Mouse (Mus musculus) heart, postnatal 10 days (tissue): ENCODE results near the gene Padi6. TPM values are rescaled to one million over a fixed set of nuclear protein-coding genes. Genes with fewer than 3 reads are reported as not detected.

Experiments used
- DNase-seq, 2 experiments: peaks; one replicate each; pipeline ENCODE4 v3.0.0; 2021
- intact Hi-C: fragments of 180-260 bp; cut with DNase I; formaldehyde crosslinking; loops from one replicate; pipeline ENCODE4 v1.15.1; 2025
- total RNA-seq, 2 experiments: library from RNA; stranded (reverse); gene quantifications; 2 replicates each; pipeline ENCODE4 v1.2.3; 2021

Padi6 gene
- total RNA-seq, 2 experiments from 2014 or later: not detected

DNA sequence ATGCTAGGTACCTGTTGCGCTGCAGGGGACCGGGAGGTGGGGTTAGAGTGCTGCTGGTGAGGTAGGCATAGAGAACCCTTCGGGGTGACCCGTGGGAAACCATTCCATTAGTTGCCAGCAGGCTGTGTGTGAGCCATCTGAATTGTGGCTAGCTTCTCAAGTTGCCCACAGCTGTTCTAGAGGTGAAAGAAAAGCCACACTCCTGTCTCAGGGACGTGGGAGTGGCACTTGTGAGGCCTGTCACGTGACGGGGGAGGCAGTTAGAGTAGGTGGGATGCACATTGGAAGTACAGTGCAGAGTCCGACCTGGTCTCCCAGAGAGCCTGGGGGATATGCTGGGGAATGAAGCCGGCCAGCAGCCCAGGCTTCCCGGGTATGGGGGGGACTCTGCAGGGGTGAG, 32.8 kb downstream of the Padi6 start:
- intact Hi-C loops: no loop called here
- DNase-seq: no peak

DNA sequence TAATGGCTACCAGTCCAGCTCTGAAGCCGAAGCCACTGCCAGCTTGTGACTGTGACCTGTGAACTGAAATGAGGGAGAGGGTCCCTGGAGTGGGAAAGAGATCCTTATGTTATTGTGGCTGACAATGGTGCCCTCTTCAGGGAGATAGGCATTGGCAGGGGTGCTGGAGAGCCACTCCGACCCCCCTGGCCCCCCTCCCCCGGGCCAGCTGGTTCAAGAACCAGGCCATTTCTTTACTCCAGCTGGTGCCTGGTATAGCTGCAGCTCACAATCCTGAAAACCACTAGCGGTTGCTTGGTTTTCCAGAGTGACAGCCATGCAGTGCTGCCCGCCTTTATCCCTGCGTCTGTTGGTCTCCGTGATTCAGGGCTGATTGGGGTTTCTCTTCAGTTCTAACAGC, 33.3 kb downstream of the Padi6 start:
- intact Hi-C loops: no loop called here
- no peak for DNase-seq

DNA sequence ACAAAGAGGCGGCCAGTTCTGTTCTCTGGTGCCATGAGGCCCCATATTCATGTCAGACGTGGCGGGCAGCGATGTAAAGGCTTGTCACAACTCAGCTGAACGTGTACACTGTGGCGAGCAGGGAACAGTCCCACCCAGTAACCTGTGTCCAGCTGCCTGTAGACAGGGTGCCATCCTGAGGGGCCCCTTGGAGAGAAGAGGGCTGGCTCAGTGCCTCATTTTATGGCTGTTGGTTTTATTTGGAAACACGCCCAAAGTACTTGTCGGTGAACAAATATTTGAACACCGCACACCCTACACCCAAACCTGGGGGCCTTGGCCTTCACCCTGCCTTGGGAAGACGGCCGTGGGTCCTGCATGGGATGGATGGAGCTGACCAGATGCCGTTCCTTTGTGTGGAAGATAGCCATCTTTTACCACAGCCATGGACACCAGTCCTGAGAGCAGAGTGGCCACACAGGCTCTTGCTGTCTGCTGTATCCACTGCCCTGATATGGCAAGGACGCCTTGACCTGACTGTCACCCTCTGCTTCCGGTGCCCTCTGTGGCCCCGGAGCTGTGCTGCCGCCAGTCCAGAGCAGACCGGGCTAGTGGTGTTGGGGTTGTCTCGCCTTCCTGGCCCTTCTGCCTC, 34.0 kb downstream of the Padi6 start:
- intact Hi-C loops: no loop called here

DNA sequence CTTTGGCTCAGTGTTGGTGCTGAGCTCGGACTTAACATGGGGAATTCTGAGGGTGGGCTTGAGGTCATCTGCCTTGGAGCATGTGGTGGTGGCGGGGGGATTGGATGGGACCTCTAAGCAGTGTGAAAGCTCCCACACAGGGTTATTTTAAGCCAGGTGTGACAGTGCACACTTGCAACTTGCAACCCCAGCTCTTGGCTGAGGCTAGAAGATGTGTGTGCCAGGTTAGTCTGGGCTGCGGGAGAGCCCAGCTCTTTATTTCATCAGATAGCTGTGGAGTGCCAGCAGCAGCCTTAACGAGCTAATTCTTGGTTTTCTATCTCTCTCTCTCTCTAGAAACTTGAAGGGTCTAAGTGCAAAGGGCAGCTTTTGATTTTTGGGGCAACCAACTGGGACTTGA, 34.8 kb downstream of the Padi6 start:
- intact Hi-C loops: no loop called here
- no peak for DNase-seq

More for the DNA sequence above, 34.0 kb downstream of the Padi6 start:
- no peak for DNase-seq

DNA sequence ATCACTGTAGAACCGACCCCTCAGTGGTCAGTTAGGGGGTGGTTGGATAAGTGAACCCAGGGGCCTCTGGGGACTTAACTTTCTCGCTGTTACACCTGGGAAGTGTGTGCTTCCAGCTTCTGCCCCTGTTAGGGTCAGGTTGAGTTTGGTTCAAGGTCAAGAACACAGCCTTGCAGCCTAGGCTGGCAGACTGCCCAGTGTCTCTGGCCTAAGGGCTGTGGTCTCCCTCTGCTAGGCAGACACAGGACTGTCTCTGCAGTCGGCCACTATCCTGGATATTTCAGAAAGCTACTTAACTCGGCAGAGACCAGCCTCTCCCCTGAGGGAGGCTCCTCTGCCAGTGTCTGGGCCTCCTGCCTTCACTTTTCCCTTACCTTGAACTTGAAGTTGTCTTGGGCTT, 38.3 kb downstream of the Padi6 start:
- intact Hi-C loops: no loop called here

DNA sequence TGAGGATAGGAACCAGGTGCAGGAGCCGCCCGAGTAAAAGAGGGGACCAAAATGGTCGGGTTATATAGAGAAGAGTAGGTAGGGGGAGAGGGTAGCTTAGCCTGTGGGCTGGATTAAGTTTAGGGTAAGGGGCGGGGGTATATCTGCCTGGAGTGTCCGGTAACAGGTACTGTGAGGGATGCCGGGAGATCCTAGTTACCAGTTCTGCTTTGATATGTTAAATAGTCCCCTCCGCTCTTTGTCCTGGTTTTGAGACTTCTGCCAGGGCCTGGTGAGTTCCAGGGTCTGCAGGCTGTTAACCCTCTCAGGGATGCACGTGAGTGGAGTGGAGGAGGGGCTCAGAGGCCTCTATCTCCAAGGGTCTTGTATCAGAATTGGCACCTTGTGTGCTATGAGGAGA, 38.8 kb downstream of the Padi6 start:
- DNase-seq: no peak
- intact Hi-C loops: no loop called here

More for the DNA sequence above, 38.3 kb downstream of the Padi6 start:
- no peak for DNase-seq

DNA sequence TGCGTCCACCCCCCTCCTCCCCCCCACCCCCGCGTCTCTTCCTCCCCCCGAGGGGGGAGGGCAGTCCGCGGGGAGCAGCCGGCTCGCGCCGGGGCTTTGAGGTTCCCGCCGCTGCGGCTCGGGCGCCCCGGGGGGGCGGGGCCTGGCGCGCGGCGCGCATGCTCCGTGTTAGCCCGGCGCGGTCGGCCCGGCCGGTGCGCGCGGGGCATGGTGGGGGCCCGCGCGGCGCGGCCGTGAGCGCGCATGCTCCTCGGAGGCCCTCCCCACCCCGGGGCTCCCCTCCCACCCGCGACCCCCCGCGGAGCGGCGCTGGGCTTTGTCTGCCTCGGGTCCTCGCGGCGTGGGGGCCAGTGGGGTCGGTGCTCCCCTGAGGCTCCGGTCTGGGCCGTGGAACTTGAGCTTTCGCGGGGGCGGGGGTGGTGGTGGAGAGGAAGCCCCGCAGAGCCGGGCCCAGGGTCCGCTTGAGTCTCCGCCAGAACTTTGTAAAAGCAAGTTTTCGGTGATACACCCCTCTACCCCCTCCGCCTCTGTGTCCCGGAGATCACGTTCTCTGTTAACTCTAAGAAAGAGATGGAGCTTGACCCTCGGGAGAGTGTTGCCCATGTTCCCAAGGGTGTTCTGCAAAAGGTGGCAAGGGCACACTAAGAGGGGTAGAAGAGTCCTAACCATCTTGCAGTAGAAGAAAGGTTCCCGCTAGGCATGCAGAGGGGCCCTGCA, 39.7 kb downstream of the Padi6 start:
- intact Hi-C loops: no loop called here
- DNase-seq: peak; percentile 88 to 89

DNA sequence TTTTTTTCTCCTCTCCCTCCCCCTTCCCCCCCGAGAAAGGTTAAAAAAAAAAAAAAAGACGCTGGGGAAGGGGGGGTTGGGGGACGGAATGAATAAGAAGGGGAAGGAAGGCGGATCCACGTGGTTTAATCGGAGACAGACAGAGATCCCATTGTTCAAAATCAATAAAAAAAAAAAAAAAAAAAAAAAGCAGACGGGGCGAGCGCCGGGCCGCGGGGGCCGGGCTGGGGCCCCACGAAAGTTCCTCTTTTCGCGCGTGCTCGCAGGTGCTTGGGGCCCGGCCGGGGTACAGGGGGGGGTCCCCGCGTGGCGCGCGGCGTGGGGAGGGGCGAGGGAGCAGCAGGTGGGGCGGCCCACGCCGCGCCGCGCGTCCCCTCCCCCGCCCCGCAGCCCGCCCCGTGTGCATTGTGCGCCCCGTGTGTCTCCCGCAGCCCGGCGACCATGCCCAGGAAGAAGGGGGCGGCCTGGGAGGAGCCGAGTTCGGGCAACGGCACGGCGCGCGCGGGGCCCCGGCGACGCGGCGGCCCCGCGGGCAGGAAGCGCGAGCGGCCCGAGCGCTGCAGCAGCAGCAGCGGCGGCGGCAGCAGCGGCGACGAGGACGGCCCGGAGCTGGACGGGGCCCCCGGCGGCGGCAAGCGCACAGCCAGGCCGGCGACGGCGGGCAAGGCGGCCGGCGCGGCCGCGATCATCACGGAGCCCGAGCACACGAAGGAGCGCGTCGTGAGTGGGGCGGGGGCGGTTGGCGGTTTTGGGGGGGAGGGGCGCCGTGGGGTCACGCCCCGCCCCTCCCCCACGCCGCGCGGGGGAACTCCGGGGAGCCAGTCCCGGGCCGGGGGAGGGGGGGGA, 40.5 kb downstream of the Padi6 start:
- intact Hi-C loops: loop anchor here (2.0 kb wide), 1 partner anchor 17 kb away; no protein-coding TSS in a partner anchor
- peak; percentile 35 to 41 for DNase-seq

DNA sequence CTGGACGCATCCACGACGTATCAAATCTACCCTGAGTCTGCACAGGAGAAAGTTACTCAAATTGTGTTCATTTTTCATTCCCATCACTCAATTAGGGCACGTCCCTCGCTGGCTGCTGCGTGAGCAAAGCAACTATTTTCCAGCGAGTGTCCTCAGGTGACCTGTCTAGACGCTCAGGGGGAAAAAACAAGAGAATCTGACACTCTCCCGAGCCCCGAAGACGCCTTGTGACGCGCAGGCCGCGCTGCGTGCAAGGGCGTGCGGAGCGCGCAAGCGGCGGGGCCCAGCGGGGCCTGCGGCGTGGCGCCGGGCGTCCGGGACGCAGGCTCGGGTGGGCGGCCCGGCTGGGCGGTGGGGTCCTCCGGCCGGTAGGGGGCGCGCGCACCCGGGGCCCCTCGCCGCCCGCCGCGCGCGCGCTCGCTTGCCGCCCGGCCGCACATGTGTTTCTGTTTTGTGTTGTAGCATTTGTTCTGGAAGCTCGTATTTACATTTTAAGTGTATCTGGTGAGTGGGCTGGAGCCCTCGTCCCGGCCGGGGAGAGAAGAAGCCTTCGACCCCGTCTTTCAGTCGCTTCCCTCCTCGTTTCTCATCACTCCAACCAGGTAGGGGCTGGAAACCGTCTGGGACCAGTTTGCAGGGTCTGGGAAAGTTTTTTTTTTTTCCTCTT, 41.3 kb downstream of the Padi6 start:
- intact Hi-C loops: loop anchor here (2.0 kb wide), 1 partner anchor 16 kb away; no protein-coding TSS in a partner anchor
- peak; percentile 86 to 87 for DNase-seq

DNA sequence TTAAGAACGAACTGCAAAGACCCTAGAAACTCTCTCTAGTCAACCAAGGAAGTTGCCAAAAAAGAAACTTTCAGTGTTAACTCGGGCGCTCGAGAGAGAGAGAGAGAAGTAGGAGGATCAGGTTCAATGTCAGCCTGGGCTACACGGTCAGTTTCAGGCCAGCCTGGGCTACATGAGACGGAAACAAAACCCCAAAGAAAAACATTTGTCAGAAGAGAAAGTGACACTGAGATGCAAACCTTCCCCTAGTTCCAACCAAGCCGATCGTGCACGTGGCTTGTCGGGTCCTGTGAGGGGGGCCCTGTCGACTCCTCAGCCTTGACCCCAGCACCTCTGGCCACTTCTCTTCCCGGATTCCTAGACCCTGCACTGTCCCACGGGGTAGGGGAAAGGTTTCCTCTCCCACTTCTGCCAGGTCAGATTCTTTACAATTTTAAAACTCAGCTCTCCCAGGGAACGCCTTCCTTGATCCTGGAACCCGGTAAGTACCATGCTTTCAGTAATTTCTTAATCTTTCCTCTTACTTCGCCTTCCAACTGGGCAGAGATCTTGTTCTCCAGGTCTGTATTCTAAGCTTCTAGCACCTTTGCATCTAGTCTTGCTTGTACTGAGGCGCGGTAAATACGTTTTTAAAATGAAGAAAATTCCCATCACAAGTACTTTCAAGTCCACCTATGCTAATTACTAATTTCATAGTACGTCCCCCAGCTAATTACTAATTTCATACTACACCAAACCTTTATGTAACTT, 42.0 kb downstream of the Padi6 start, which contains the start of gene Rcc2:
TSS of gene Rcc2 (plus strand) at position 273 of the 750 bp plus-strand sequence.
- DNase-seq: peak in 1 of 2 experiments; percentile 30
- intact Hi-C loops: loop anchor here (2.0 kb wide), 1 partner anchor 16 kb away; no protein-coding TSS in a partner anchor

DNA sequence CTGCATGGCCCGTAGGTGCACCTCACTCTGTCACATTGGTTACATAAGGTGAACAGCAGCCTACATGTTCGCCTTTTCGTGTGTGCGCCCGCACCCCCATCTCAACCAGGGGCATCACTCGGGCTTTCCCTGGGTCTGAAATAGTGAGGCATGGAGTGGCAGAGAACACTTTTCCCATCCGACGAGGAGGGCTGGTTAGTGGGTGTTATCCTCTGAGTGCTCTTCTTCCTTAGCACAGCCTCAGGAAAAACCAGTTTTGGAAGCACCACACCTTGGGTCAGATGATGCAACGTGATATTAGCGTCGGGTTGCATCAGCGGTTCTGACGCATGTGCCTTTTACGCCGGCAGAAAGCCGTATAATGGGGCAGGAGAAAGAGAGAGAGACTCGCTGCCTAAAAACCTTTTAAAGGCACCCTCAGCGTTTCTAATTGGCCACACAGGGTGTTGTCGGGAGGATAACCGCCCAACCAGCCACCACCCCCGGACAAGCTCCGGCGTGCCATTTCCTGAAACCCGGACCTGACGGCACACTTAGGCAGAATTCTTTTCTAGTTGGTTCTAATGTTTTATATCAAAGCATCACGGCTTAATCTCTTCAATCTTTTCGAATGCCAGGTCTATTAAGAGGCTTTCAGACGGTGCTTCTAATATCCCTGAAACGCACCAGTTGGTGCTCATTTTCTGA, 42.9 kb downstream of the Padi6 start:
- peak; percentile 71 to 78 for DNase-seq
- intact Hi-C loops: loop anchor here (2.0 kb wide), 1 partner anchor 15 kb away; no protein-coding TSS in a partner anchor

DNA sequence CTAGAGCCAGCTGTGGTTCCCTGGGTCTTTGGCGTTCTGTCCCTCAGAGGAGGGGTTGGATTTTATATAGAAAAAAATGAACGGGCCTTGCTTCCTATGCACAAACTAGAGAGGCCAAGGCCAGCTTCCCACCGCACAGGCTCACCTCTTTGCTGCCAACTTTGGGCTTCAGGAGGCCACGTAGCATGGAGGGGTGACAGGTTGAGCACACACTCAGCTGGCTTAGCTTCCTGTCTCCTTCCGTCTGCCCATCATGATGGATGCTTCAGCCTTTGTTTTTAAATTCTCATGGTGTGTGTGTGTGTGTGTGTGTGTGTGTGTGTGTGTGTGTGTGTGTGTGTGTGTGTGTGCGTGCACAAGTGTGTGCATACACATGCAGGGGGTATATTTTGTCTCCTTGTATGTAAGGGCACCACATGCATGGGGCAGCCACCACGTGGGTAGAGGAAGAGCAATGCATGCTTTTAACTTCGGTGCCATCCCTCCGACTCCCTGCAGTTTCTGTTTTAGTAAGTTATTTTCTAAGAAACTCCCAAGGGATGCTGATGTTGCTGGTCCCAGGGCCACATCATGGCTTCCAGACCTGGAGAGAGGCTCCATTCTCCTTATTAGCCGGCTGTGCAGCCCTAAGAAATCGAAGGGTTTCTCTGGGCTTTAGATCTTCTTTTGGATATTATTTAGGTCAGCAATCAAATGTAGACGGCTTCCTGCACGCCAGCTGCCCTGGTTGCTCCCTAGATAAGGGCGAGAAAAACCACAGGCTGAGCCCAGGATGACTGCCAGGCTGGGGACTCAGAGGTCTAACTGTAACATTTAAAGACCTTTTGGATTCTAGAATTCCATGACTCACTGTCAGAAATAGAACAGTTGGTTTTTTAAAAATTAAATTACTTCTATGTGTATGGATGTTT, 46.5 kb downstream of the Padi6 start:
- intact Hi-C loops: no loop called here
- no peak for DNase-seq

DNA sequence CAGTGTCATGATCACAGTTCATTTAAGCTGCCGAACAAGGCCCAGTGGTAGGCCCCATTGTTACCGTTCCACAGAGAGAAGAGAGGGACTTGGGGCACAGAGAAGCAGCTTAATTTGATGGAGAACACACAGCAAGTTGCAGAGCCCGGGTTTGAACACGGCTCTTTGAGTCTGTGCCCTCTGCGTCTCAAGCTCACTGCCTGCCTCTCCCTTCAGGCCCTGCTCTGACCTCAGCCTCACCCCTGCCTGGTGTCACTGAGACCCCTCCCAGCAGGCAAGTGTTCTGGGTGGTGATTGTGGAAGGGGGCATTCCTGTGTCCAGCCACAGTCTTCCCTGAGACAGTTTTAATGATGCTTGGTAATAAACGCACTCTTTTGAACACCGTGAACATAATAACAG, 47.3 kb downstream of the Padi6 start:
- no peak for DNase-seq
- intact Hi-C loops: no loop called here

DNA sequence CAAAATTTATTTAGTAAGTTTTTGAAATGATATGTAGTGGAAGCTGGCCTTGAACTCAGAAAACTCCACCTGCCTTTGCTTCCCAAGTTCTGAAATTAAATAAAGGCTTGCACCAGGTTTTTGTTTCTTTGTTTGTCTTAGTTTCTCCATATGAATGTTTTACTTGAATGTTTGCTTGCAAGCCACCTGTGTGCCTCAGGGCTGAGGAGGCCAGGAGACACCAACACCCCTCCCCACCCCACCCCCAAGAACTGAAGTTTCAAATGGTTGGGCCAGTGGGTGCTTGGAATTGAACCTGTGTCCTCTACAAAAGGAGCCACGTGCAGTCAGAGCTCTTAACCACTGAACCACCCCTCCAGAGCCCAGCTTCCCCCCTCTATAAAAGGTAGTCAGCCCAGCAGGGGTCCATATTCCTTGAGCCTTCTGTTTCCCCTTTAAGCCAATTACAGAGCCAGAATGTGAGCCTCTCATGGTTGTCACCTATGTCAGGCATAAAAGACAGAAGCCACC, 47.8 kb downstream of the Padi6 start:
- intact Hi-C loops: no loop called here
- DNase-seq: no peak

DNA sequence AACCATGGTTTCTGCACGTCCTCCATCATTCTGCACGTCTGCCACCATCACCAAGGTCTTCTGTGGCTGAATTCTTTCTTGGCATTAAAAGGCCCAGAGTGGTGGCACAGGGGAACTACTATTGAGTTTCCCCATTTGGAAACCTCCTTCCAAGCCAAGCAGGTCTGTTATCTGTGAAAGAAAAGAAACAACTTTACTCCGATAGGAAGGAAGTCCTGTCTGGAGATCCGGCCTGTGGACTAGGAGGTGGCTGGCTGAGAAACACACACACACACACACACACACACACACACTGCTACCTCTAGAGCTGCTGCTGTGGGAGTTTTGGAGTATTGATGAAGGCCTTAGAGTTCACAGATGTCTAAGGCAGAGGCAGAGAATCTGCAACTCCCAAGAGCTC, 48.9 kb downstream of the Padi6 start:
- intact Hi-C loops: no loop called here

DNA sequence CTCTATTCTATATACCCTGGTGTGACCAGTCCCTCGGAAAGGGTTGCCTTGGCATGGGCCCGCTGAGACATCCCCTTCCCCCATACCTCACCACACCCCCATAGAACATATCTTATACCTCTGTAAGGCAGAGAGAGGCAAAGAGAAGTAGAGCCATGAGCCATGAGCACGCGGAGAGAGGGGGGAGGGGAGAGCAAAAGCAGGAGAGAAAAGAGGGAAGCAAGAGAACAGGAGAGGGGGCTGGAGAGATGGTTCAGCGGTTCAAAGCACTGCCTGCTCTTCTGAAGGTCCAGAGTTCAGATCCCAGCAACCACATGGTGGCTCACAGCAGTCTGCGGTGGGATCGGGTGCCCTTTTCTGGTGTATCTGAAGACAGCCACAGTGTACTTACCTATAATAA, 51.0 kb downstream of the Padi6 start:
- intact Hi-C loops: no loop called here
- DNase-seq: no peak

More for the DNA sequence above, 48.9 kb downstream of the Padi6 start:
- no peak for DNase-seq

DNA sequence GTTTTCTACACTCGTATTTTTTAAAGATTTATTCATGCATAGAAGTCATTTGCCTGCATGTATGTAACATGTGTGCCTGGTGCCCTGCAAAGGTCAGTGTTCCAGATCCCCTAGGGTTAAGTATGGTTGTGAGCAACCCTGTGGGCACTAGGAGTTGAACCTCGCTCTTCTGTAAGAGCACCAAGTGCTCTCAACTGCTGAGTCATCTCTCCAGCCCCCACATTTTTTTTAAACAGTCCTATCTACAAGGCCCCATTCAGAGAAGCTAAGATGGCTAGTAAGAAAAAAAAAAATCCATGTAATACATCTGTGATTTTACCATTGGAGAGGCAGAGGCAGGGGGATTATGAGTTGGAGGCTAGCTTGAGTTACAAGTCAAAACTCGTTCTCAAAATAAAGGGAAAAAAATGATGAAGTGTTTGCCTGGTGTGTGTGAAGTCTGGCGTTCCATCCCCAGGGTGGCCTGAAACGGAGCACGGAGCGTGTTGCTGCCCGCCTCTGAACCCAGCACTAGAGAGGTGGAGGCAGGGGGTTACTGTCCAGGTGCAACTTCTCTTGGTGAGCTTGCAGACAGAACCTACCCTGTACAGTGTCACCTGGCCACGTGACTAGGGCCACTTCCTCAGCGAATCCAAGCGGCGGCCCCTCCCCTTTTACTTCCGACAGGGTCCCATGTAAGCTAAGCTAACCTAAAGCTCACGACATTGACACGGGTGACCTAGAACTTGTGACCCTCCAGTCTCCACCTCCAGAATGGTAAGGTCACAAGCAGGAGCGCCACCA, 52.4 kb downstream of the Padi6 start:
- intact Hi-C loops: no loop called here
- DNase-seq: no peak
